Mouse (Mus musculus): ENCODE measurements around the gene C130032M10Rik. TPM values are rescaled to one million over a fixed set of nuclear protein-coding genes. Genes with fewer than 3 reads are reported as not detected.
"Not testable (repeated sequence)": the region's sequence is repeated elsewhere in the genome, so short reads cannot be mapped to it uniquely, and the experiment has no call there.

The C130032M10Rik gene
- polyA plus RNA-seq, 1 experiment from 2014 or later = not detected

DNA sequence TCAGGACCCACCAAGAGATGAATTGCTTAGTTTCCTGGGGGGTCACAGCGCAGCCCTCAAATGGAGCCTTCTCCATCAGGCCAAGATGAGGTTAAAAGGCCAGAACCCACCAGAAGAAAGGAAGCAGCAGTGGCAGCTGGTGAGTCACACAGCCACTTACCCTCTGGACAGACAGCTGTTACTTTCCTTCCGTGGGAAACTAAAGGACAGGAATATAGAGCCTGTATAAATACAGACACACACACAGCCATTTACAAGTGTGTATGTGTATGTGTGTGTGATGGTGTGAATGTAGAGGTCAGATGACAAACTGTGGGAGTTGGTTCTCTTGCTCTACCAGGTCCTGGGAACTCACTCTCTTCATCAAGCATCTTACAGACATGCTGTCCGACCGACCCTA lies 8.9 kb upstream of the C130032M10Rik start:
- no peak overlapping the region for H3K9ac ChIP-seq (ENCODE audit: low read length)
- no peaks in the 10 kb centered on the region for H3K27me3 ChIP-seq (replicated peaks; ENCODE audit: control insufficient read depth, insufficient read depth, low read length)
- ATAC-seq (no peak), DNase-seq (ENCODE audit: low spot score) (no peak)
- no peaks in the 10 kb centered on the region for H3K4me1 ChIP-seq (ENCODE audit: control insufficient read depth, insufficient read depth, low read length)
- WGBS = 88% methylated on average over 4 of the region's 4 CpGs
- H3K36me3 ChIP-seq (ENCODE audit: control insufficient read depth, insufficient read depth, low read length) = no peaks in the 10 kb centered on the region
- H3K4me2 ChIP-seq (ENCODE audit: low read length) = no peak overlapping the region
- no peak overlapping the region for H3K4me3 ChIP-seq (ENCODE audit: low read depth, low read length)
- no peak overlapping the region for H3K27ac ChIP-seq (ENCODE audit: low read depth, low read length)
- H3K9me3 ChIP-seq (replicated peaks; ENCODE audit: control insufficient read depth, low read length) = no peaks in the 10 kb centered on the region

- Histone ChIP-seq H3K27ac (ENCODE audit: low read depth, low read length) (no peak overlapping the region), H3K27me3 (replicated peaks; ENCODE audit: control insufficient read depth, insufficient read depth, low read length) (no peaks in the 10 kb centered on the region), H3K9me3 (replicated peaks; ENCODE audit: control insufficient read depth, low read length) (peaks cover under 1% of the 10 kb centered on the region; the same call in 1 of the 2 replicates), H3K9ac (ENCODE audit: low read length) (no peak overlapping the region), H3K4me2 (ENCODE audit: low read length) (no peak overlapping the region), H3K36me3 (ENCODE audit: control insufficient read depth, insufficient read depth, low read length) (no peaks in the 10 kb centered on the region), H3K4me1 (ENCODE audit: control insufficient read depth, insufficient read depth, low read length) (no peaks in the 10 kb centered on the region), H3K4me3 (ENCODE audit: low read depth, low read length) (no peak overlapping the region)
- 95% methylated on average over 9 of the region's 9 CpGs for WGBS
- DNase-seq (ENCODE audit: low spot score) = no peak
- ATAC-seq = no peak
Measured at GRCm38 (mm10) chr9:114507421-114507820, 8.1 kb upstream of the C130032M10Rik start.

DNA sequence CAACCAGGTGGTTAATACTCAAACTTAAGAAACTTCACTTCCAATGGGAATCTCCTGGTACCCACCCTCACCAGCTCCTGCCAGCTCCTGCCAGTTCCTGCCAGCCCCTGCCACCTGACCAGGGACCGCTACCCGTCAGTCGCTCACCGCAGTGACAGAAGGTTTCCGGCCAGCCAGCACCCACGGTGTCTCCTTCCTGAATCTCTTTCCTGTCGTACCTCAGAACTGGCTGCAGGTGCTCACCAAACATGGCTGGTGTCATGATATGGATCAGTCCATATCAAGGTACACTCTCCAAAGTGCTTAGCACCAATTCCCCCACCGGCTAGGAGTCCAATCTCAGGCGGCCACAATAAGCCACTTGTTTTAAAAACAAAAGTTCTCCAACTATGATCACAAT lies 5.7 kb upstream of the C130032M10Rik start:
- peaks cover 11% of the 10 kb centered on the region for H3K9me3 ChIP-seq (replicated peaks; ENCODE audit: control insufficient read depth, low read length)
- H3K4me3 ChIP-seq (ENCODE audit: low read depth, low read length) = no peak overlapping the region
- H3K27ac ChIP-seq (ENCODE audit: low read depth, low read length) = no peak overlapping the region
- DNase-seq (ENCODE audit: low spot score) (no peak), ATAC-seq (no peak)
- no peak overlapping the region for H3K4me2 ChIP-seq (ENCODE audit: low read length)
- WGBS = 95% methylated on average over 9 of the region's 9 CpGs
- H3K9ac ChIP-seq (ENCODE audit: low read length) = no peak overlapping the region
- H3K36me3 ChIP-seq (ENCODE audit: control insufficient read depth, insufficient read depth, low read length) = no peaks in the 10 kb centered on the region; the same call in 1 of the 2 replicates
- H3K27me3 ChIP-seq (replicated peaks; ENCODE audit: control insufficient read depth, insufficient read depth, low read length) = no peaks in the 10 kb centered on the region
- no peaks in the 10 kb centered on the region for H3K4me1 ChIP-seq (ENCODE audit: control insufficient read depth, insufficient read depth, low read length)

DNA sequence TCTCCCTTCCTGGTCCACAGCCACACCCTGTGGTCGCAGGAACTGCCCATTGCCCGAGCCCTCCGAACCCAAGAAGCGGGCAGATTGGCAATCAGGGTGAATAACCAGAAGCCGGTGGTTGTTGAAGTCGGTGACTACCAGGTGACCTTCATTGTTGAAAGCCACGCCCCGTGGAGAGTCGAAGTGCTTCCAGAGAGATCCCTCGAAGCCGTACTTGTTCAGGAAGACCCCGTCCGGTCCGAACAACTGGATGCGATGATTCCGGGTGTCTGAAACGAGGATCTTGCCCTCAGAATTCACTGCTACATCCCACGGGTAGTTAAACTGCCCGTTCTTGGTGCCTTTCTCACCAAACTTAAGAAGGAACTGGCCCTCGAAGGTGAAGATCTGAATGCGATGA lies 2.7 kb upstream of the C130032M10Rik start:
- H3K36me3 ChIP-seq (ENCODE audit: control insufficient read depth, insufficient read depth, low read length) = no peaks in the 10 kb centered on the region; the same call in 1 of the 2 replicates
- WGBS = 97% methylated on average over 21 of the region's 21 CpGs
- no peaks in the 10 kb centered on the region for H3K27me3 ChIP-seq (replicated peaks; ENCODE audit: control insufficient read depth, insufficient read depth, low read length)
- DNase-seq (ENCODE audit: low spot score) (no peak), ATAC-seq (no peak)
- H3K4me3 ChIP-seq (ENCODE audit: low read depth, low read length) = no peak overlapping the region
- peaks cover 11% of the 10 kb centered on the region for H3K9me3 ChIP-seq (replicated peaks; ENCODE audit: control insufficient read depth, low read length)
- no peak overlapping the region for H3K9ac ChIP-seq (ENCODE audit: low read length)
- H3K4me1 ChIP-seq (ENCODE audit: control insufficient read depth, insufficient read depth, low read length) = no peaks in the 10 kb centered on the region
- no peak overlapping the region for H3K27ac ChIP-seq (ENCODE audit: low read depth, low read length)
- H3K4me2 ChIP-seq (ENCODE audit: low read length) = no peak overlapping the region

DNA sequence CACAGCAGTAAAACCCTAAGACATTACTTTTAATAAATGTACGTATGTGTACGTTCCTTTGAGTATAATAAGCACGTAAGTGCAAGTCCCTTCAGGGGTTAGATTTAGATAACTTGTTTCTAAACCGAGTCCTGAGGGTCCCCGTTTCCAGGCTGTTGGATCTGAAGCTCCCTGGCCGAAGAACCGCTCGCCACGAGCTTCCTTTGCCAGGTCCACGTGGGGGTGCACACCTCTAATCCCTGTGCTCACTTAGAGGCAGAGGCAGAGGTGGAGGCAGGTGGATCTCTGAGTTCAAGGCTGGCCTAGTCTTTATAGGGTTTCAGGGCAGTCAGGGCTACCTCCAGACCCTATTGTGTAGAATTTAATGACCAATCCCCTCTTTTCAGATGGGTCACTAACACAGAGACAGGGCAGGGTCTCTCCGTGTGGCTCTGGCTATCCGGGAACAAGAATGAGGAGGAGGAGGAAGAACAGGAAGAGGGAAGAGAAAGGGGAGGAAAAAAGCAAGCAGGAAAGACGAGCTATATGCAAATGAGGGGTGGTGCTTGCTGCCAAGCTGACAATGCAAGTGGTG lies 2.5 kb downstream of the C130032M10Rik start:
- H3K4me1 ChIP-seq (ENCODE audit: control insufficient read depth, insufficient read depth, low read length) = no peaks in the 10 kb centered on the region
- no peaks in the 10 kb centered on the region for H3K27me3 ChIP-seq (replicated peaks; ENCODE audit: control insufficient read depth, insufficient read depth, low read length)
- DNase-seq (ENCODE audit: low spot score) (no peak), ATAC-seq (no peak)
- H3K36me3 ChIP-seq (ENCODE audit: control insufficient read depth, insufficient read depth, low read length) = no peaks in the 10 kb centered on the region; the same call in 1 of the 2 replicates
- H3K4me3 ChIP-seq (ENCODE audit: low read depth, low read length) = no peak overlapping the region
- peaks cover 5% of the 10 kb centered on the region for H3K9me3 ChIP-seq (replicated peaks; ENCODE audit: control insufficient read depth, low read length)
- no peak overlapping the region for H3K27ac ChIP-seq (ENCODE audit: low read depth, low read length)
- H3K4me2 ChIP-seq (ENCODE audit: low read length) = no peak overlapping the region
- 83% methylated on average over 13 of the region's 13 CpGs for WGBS
- no peak overlapping the region for H3K9ac ChIP-seq (ENCODE audit: low read length)

- no peak overlapping the region for H3K4me3 ChIP-seq (ENCODE audit: low read depth, low read length)
- DNase-seq (ENCODE audit: low spot score) (no peak), ATAC-seq (no peak)
- 71% methylated on average over 9 of the region's 9 CpGs for WGBS
- no peak overlapping the region for H3K9ac ChIP-seq (ENCODE audit: low read length)
- no peaks in the 10 kb centered on the region for H3K9me3 ChIP-seq (replicated peaks; ENCODE audit: control insufficient read depth, low read length)
- no peak overlapping the region for H3K27ac ChIP-seq (ENCODE audit: low read depth, low read length)
- no peaks in the 10 kb centered on the region for H3K36me3 ChIP-seq (ENCODE audit: control insufficient read depth, insufficient read depth, low read length)
- no peaks in the 10 kb centered on the region for H3K27me3 ChIP-seq (replicated peaks; ENCODE audit: control insufficient read depth, insufficient read depth, low read length)
- H3K4me1 ChIP-seq (ENCODE audit: control insufficient read depth, insufficient read depth, low read length) = no peaks in the 10 kb centered on the region
- no peak overlapping the region for H3K4me2 ChIP-seq (ENCODE audit: low read length)
Measured at GRCm38 (mm10) chr9:114518812-114519477, 3.4 kb downstream of the C130032M10Rik start.

DNA sequence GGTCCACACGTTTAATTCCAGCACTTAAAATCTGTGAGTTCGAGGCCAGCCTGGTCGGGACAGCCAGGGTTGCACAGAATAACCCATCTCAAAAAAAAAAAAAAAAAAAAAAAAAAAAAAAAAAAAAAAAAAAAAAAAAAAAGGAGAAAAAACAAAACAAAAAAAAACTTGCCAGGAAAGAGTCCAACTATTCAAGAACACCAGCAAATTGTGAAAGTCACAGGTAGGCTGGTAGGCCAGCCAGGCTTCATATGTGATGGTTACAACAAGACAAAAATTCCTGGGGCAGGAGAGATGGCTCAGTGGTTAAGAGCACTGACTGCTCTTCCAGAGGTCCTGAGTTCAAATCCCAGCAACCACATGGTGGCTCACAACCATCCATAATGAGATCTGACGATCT lies 5.0 kb downstream of the C130032M10Rik start:
- not testable (repeated sequence) for H3K4me2 ChIP-seq (ENCODE audit: low read length); H3K9me3 ChIP-seq (replicated peaks; ENCODE audit: control insufficient read depth, low read length); H3K36me3 ChIP-seq (ENCODE audit: control insufficient read depth, insufficient read depth, low read length); DNase-seq (ENCODE audit: low spot score); H3K27me3 ChIP-seq (replicated peaks; ENCODE audit: control insufficient read depth, insufficient read depth, low read length); H3K9ac ChIP-seq (ENCODE audit: low read length); ATAC-seq; H3K27ac ChIP-seq (ENCODE audit: low read depth, low read length); H3K4me3 ChIP-seq (ENCODE audit: low read depth, low read length); H3K4me1 ChIP-seq (ENCODE audit: control insufficient read depth, insufficient read depth, low read length)
- WGBS = 82% methylated on average over 4 of the region's 4 CpGs

- Histone ChIP-seq H3K4me1 (ENCODE audit: control insufficient read depth, insufficient read depth, low read length) (peaks cover 3% of the 10 kb centered on the region), H3K36me3 (ENCODE audit: control insufficient read depth, insufficient read depth, low read length) (no peaks in the 10 kb centered on the region), H3K9me3 (replicated peaks; ENCODE audit: control insufficient read depth, low read length) (no peaks in the 10 kb centered on the region), H3K4me3 (ENCODE audit: low read depth, low read length) (no peak overlapping the region), H3K27ac (ENCODE audit: low read depth, low read length) (no peak overlapping the region), H3K27me3 (replicated peaks; ENCODE audit: control insufficient read depth, insufficient read depth, low read length) (no peaks in the 10 kb centered on the region), H3K4me2 (ENCODE audit: low read length) (no peak overlapping the region), H3K9ac (ENCODE audit: low read length) (no peak overlapping the region)
- 60% methylated on average over 5 of the region's 5 CpGs for WGBS
- no peak for ATAC-seq
- no peak for DNase-seq (ENCODE audit: low spot score)
Measured at GRCm38 (mm10) chr9:114522041-114522440, 6.5 kb downstream of the C130032M10Rik start.

GRCm38 (mm10) chr9:114522501-114522900 lies 7.0 kb downstream of the C130032M10Rik start:
- H3K9me3 ChIP-seq (replicated peaks; ENCODE audit: control insufficient read depth, low read length) = no peaks in the 10 kb centered on the region
- WGBS = 91% methylated on average over 9 of the region's 9 CpGs
- no peak overlapping the region for H3K9ac ChIP-seq (ENCODE audit: low read length)
- H3K4me2 ChIP-seq (ENCODE audit: low read length) = no peak overlapping the region
- H3K27ac ChIP-seq (ENCODE audit: low read depth, low read length) = no peak overlapping the region
- no peak overlapping the region for H3K4me3 ChIP-seq (ENCODE audit: low read depth, low read length)
- H3K4me1 ChIP-seq (ENCODE audit: control insufficient read depth, insufficient read depth, low read length) = peaks cover 5% of the 10 kb centered on the region
- ATAC-seq = no peak
- DNase-seq (ENCODE audit: low spot score) = no peak
- H3K36me3 ChIP-seq (ENCODE audit: control insufficient read depth, insufficient read depth, low read length) = no peaks in the 10 kb centered on the region
- no peaks in the 10 kb centered on the region for H3K27me3 ChIP-seq (replicated peaks; ENCODE audit: control insufficient read depth, insufficient read depth, low read length)

Measured in forebrain, embryonic 14.5 days (tissue).